Mouse (Mus musculus) brain, embryonic 14.5 days (tissue): ENCODE results near the gene Ubr4.

Source experiments
- CTCF ChIP-seq: fragments of 200-500 bp; IDR thresholded peaks from 2 replicates; pipeline ENCODE4 v1.5.1; 2012; ENCODE audit warnings: inconsistent platforms, mild to moderate bottlenecking, moderate library complexity, borderline replicate concordance; ENCODE audit not compliant: insufficient read depth, insufficient read length; ENCODE audit errors: extremely low read depth
- POLR2A ChIP-seq: fragments of 200-500 bp; IDR thresholded peaks from 2 replicates; pipeline ENCODE4 v1.6.1; 2012; ENCODE audit warnings: mild to moderate bottlenecking, inconsistent platforms, borderline replicate concordance; ENCODE audit not compliant: poor library complexity, insufficient read depth, insufficient read length, severe bottlenecking; ENCODE audit errors: extremely low read depth

DNA sequence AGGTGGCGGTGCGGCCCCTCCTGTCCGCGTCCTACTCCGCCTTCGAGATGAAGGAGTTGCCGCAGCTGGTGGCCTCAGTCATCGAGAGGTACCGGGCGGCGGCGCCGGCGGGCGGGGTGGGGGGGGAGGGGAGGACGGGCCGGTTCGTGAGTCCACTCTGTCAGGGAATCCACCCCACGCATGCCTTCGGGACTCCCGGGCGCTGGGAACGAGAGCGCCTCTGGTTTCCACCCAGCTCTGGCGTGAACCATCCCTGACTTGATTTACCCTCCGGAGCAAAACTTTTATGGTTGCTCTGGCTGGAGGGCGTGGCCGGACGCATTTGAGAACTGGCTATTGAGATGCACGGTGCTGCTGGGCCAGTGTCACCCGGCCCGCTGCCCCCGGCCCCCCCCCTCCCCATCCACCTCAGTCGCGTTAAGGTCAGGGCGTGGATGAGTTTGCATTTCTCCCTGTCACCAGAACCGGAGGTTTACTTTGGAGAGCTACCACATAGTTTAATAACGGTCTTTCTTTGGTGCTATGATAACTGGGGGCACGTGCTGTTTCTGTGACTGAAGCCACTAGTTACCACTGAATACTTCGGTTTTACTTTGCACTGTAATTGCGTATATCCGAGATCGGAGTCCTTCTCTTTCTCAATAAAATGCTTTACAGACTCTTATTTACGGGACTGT lies 28.5 kb downstream of the Ubr4 start:
- TF ChIP-seq CTCF, result no peak
- no peak for TF ChIP-seq POLR2A
